Mouse (Mus musculus) kidney, embryonic 15.5 days (tissue): ENCODE data around the gene Ugt1a6b. TPM values are rescaled to one million over a fixed set of nuclear protein-coding genes. Genes with fewer than 3 reads are reported as not detected.
"Not testable (repeated sequence)": the region's sequence is repeated elsewhere in the genome, so short reads cannot be mapped to it uniquely, and the experiment has no call there.

Source experiments
- ATAC-seq: fragments of 200-750 bp; cut with Nextera tagmentation; replicated peaks from 2 replicates; pipeline ENCODE4 v1.8.0; 2017; ENCODE audit warnings: moderate TSS enrichment; ENCODE audit not compliant: low FRiP score
- H3K27ac ChIP-seq: fragments of 300-500 bp; sonication (generic); 2 replicates; pipeline ENCODE4 v1.5.1; 2015; ENCODE audit warnings: mild to moderate bottlenecking, inconsistent platforms
- H3K27me3 ChIP-seq: fragments of 300-500 bp; sonication (generic); 2 replicates; pipeline ENCODE4 v1.6.1; 2015; ENCODE audit warnings: inconsistent platforms
- H3K36me3 ChIP-seq: fragments of 300-500 bp; sonication (generic); 2 replicates; pipeline ENCODE4 v1.6.1; 2015; ENCODE audit warnings: inconsistent platforms
- H3K4me1 ChIP-seq: fragments of 300-500 bp; sonication (generic); 2 replicates; pipeline ENCODE4 v1.6.1; 2015; ENCODE audit warnings: inconsistent platforms
- H3K4me2 ChIP-seq: fragments of 300-500 bp; sonication (generic); 2 replicates; pipeline ENCODE4 v1.6.1; 2015; ENCODE audit warnings: moderate library complexity, mild to moderate bottlenecking, inconsistent platforms
- H3K4me3 ChIP-seq: fragments of 300-500 bp; sonication (generic); replicated peaks from 2 replicates; pipeline ENCODE4 v1.5.1; 2015; ENCODE audit warnings: mild to moderate bottlenecking, inconsistent platforms
- H3K9ac ChIP-seq: fragments of 300-500 bp; sonication (generic); 2 replicates; pipeline ENCODE4 v1.6.1; 2015; ENCODE audit warnings: mild to moderate bottlenecking, inconsistent platforms
- H3K9me3 ChIP-seq: fragments of 300-500 bp; sonication (generic); replicated peaks from 2 replicates; pipeline ENCODE4 v1.6.1; 2016; ENCODE audit warnings: inconsistent platforms
- WGBS: fragments of 180-500 bp; shearing (Covaris S2); methylation state at CpG from one replicate; pipeline ENCODE4 v1.1.7; 2015; ENCODE audit warnings: mixed read lengths; 5-methylcytosine and 5-hydroxymethylcytosine counted together
- polyA plus RNA-seq: library from polyadenylated mRNA; unstranded; fragments of >200 nt; fragmentation: Nextera tagmentation; extraction: Ambion mirVana; gene quantifications from 2 replicates; pipeline ENCODE4 v1.2.1, GENCODE M21; 2015

The Ugt1a6b gene
- polyA plus RNA-seq, 1 experiment from 2014 or later: 0.16 TPM

DNA sequence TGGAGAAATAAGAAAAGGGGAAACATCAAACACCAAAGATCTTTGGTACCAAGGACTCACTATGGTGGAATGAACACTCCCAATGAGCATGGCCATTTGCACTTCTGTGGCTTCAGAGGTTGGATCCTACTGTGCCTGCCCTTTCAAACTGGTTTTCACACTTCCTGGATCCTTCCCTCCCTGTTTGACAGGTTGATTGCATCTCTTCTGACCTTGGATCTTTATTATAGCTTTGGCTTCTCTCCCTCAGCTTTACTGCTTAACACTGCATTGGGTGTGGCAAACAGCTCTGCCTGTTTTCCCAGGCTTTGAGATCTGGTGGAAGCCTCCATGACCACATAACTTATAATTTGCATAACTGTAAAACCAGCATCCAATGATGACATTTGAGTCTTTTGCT is 117.3 kb downstream of the Ugt1a6b start:
- no peak overlapping the region for H3K27ac ChIP-seq
- no peaks in the 10 kb centered on the region for H3K4me1 ChIP-seq
- peaks cover 21% of the 10 kb centered on the region for H3K9me3 ChIP-seq
- no peak overlapping the region for H3K4me2 ChIP-seq
- H3K36me3 ChIP-seq: no peaks in the 10 kb centered on the region
- no peaks in the 10 kb centered on the region for H3K27me3 ChIP-seq
- ATAC-seq: no peak
- H3K9ac ChIP-seq: no peak overlapping the region
- H3K4me3 ChIP-seq: no peak overlapping the region

DNA sequence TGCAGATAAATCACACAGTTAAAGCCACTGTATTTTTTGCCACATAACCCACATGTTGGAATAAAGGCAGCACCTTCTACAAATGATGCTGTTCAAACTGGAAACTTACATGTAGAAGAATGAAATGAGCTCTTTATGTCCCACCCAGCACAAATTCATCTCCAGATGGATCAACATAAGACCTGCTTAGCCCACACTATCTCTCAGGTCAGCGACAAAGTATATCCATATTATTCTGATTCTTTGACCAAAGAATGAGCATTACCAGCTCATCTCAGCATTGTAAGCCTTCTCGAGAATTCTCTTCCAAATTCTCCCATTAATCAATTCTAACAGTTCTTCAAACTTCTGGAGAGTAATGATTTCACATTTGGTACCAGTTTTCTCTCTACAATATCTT is 119.2 kb downstream of the Ugt1a6b start:
- Histone ChIP-seq H3K4me3 (no peak overlapping the region), H3K27ac (no peak overlapping the region), H3K9me3 (peaks cover 25% of the 10 kb centered on the region), H3K36me3 (no peaks in the 10 kb centered on the region), H3K27me3 (no peaks in the 10 kb centered on the region), H3K4me1 (no peaks in the 10 kb centered on the region), H3K9ac (no peak overlapping the region), H3K4me2 (no peak overlapping the region)
- 57% methylated on average over 2 of the region's 2 CpGs for whole genome bisulfite sequencing
- no peak for ATAC-seq

DNA sequence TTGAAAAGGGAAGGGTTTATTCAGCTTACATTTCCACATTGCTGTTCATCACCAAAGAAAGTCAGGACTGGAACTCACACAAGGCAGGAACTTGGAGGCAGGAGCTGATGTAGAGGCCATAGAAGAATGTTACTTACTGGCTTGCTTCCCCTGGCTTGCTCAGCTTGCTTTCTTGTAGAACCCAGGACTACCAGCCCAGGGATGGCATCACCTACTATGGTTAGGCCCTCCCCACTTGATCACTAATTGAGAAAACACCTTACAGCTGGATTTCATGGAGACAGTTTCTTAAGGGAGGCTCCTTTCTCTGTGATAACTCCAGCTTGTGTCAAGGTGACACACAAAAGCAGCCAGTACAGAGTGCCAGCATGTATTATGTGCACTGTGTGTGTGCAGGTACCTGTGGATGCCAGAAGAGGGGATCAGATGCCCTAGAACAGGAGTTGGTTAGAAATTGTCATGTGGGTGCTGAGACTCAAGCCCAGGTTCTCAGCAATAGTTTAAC is 120.0 kb downstream of the Ugt1a6b start:
- not testable (repeated sequence) for H3K36me3 ChIP-seq, H3K27me3 ChIP-seq, H3K4me1 ChIP-seq, H3K9ac ChIP-seq, ATAC-seq, H3K27ac ChIP-seq, H3K4me3 ChIP-seq, H3K4me2 ChIP-seq
- H3K9me3 ChIP-seq: peaks cover 27% of the 10 kb centered on the region

DNA sequence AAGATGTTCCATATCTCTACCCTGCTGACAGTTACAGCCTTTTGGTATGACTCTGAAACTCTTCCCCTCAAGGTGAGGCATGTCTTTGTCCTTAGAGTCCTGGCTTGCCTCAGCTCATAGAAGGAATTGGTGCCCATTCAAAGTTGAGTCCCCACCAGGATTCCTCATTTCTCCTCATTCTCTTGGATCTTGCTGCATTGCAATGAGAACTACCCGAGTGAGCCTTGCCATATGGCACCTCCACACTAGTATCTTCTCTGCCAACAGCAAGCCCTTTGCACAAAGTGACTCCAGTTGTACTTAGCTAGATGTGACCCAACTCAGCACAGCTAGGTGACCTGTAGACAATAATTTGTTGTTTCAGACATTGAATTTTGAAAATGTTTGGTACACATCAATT is 120.5 kb downstream of the Ugt1a6b start:
- Histone ChIP-seq H3K4me3 (no peak overlapping the region), H3K27me3 (no peaks in the 10 kb centered on the region), H3K9ac (no peak overlapping the region), H3K36me3 (no peaks in the 10 kb centered on the region), H3K4me1 (no peaks in the 10 kb centered on the region), H3K27ac (no peak overlapping the region), H3K9me3 (peaks cover 32% of the 10 kb centered on the region), H3K4me2 (no peak overlapping the region)
- ATAC-seq: no peak
- WGBS: 60% methylated on average over 1 of the region's 1 CpGs

DNA sequence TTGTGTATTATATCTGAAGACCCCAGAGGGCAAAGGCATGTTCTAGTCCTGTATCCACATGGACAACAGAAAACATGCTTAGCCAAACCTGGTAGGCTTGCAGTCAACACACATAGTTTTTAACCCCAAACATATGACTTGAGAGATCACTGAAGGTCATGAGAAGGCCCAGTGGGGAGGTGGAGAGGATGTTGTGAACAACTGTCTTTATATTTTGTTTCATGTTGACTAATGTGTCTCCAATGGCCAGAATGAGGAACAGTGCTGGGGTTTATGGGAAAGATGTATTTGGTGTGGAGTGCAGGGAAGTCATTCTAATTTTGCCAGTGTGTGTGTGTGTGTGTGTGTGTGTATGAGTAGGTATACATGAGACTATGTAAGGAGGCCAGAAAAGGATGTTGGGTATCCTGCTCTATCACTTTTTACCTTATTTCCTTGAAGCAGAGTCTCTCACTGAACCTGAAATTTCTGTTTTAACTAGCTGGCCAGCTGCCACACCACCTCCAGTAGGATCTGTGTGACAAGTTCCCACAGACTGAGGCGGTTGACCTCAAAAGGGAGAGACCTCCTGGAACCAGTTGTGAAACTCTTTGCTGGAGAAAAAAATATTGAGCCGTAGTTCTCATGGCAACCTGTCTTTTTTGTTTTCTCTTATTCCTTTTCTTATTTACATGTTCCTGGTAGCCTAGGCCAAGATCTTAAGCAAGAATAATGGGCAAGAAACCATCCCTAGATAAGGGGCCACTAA is 121.2 kb downstream of the Ugt1a6b start:
- Histone ChIP-seq H3K4me2 (no peak overlapping the region), H3K9me3 (peaks cover 38% of the 10 kb centered on the region), H3K4me1 (no peaks in the 10 kb centered on the region), H3K4me3 (no peak overlapping the region), H3K36me3 (no peaks in the 10 kb centered on the region), H3K27ac (no peak overlapping the region), H3K9ac (no peak overlapping the region), H3K27me3 (no peaks in the 10 kb centered on the region)
- no peak for ATAC-seq
- 68% methylated on average over 2 of the region's 2 CpGs for WGBS

DNA sequence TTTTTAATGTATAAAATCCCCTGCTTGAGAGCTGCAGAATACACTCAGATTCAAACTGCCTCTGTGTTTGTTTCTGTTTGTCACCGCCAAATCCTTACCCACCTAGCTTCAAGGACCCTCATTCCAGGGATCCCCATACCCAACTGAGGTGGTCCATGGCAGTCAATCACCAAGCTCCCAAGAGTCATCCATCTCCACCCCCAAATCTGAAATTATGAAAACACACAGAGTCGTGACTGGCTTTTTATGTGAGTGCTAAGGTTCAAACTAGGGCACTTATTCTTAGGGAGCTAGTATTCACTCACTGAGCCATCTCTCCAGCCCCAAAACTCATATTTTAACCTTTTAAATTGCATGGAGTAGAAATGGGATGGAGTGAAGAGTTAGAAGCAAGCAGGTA is 122.2 kb downstream of the Ugt1a6b start:
- 37% methylated on average over 2 of the region's 2 CpGs for WGBS
- H3K36me3 ChIP-seq: not testable (repeated sequence)
- peaks cover 49% of the 10 kb centered on the region for H3K9me3 ChIP-seq

DNA sequence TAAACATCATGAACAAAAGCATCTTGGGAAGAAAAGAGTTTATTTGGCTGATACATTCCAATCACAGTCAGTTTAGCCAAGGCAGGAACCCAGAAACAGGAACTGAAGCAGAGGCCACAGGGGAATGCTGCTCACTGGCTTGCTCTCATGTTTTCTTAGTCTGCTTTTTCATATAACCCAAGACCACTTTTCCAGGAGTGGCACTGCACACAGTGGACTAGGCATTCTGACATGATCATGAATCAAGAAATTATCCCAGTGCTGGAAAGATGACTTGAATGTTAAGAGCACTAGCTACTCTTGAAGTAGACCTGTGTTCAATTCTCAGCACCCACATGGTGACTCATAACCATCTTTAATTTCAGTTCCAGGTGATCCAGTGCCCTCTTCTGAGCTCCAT is 122.7 kb downstream of the Ugt1a6b start:
- Histone ChIP-seq H3K36me3 (no peaks in the 10 kb centered on the region), H3K9me3 (peaks cover 54% of the 10 kb centered on the region), H3K9ac (no peak overlapping the region), H3K4me1 (no peaks in the 10 kb centered on the region), H3K4me3 (no peak overlapping the region), H3K4me2 (no peak overlapping the region), H3K27ac (no peak overlapping the region), H3K27me3 (no peaks in the 10 kb centered on the region)
- no peak for ATAC-seq

More for the DNA sequence above, 122.2 kb downstream of the Ugt1a6b start:
- H3K9ac ChIP-seq, ATAC-seq, H3K4me1 ChIP-seq, H3K27me3 ChIP-seq, H3K4me3 ChIP-seq, H3K27ac ChIP-seq, H3K4me2 ChIP-seq: not testable (repeated sequence)

DNA sequence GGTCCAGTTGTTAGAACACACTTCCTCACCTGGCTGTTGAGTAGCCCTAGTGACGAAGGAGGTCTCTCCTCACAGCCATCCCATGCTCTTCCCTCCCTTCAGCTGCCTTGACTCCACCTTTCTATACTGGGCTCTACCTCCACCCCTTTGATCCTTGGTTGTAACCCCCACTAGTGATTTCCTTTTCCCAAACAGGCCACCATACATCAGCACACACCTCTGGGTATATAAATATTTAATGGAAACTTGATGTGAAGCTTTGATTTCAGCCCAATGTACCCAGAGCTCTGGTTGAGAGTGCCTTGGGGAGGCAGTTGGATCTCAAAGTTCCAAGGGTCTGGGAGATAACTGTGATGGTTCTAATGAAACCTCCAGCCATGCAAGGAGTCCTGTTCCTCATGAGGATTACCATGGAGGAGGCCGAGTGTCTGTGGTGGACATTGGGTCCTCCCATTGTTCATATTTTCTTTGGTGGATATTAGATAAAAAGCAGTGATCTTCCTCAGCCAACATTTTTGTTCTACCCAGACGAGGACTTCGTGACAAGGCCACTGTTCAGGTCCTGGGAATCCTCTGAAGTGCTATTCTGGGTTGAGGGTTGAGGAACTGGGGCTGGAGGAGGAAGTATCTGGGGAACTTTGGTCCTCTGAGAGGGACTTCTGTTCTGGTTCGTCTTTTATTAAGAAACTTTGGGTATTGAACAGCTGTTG is 123.8 kb downstream of the Ugt1a6b start, which contains the start of gene Mroh2a:
Gene Mroh2a, plus strand, starts transcription at position 317 of the 710 bp plus-strand sequence.
- 58% methylated on average over 5 of the region's 5 CpGs for WGBS
- H3K27me3 ChIP-seq: no peaks in the 10 kb centered on the region
- no peaks in the 10 kb centered on the region for H3K4me1 ChIP-seq
- peaks cover 63% of the 10 kb centered on the region for H3K9me3 ChIP-seq
- H3K27ac ChIP-seq: no peak within 1 kb of the TSS
- no peaks in the 10 kb centered on the region for H3K36me3 ChIP-seq
- H3K4me2 ChIP-seq: no peak within 1 kb of the TSS
- H3K9ac ChIP-seq: no peak within 1 kb of the TSS
- ATAC-seq: no peak
- H3K4me3 ChIP-seq: no peak within 1 kb of the TSS

DNA sequence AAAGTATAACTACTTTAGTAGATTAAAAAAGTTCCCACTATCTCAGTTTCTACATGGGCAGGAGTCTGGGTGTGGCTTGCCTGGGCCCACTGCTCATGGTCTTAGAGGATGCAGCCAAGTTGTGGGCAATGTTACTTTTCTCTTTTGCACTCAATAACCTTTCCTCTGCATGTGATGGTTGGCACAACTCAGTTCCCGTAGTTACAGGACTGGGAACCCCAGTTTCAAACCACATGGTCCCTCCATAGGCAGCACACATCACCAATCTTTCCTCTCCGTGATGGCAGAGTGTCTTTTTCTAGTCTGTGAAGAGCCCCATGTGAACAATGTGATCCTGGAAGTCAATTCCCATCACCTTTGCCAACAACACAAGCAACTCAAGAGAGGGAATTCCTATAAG is 124.4 kb downstream of the Ugt1a6b start:
- H3K4me2 ChIP-seq: no peak overlapping the region
- WGBS: 63% methylated on average over 2 of the region's 2 CpGs
- H3K4me1 ChIP-seq: no peaks in the 10 kb centered on the region
- no peak for ATAC-seq
- no peak overlapping the region for H3K27ac ChIP-seq
- H3K27me3 ChIP-seq: no peaks in the 10 kb centered on the region
- H3K36me3 ChIP-seq: no peaks in the 10 kb centered on the region
- peaks cover 70% of the 10 kb centered on the region for H3K9me3 ChIP-seq
- H3K9ac ChIP-seq: no peak overlapping the region
- no peak overlapping the region for H3K4me3 ChIP-seq

DNA sequence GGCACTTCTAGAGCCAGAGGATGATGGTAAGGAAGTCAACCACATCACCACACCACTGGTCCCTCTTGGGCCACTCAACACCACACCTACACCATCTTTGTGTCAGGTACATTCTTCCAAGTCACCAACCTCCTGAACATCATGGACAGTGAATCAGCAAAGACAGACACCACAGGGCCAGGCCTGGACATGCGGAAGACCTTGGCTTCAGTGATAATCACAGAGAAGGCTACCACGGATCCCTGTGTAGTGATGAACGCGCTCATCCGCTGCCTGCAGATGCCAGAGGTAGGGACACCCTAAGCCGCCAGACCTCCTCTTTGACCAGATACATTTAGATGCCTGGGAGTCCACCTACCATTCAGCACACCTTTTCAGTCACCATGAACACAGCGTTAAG is 125.1 kb downstream of the Ugt1a6b start:
- no peaks in the 10 kb centered on the region for H3K4me1 ChIP-seq
- ATAC-seq: no peak
- WGBS: 72% methylated on average over 7 of the region's 7 CpGs
- H3K27me3 ChIP-seq: no peaks in the 10 kb centered on the region
- H3K4me3 ChIP-seq: no peak overlapping the region
- no peaks in the 10 kb centered on the region for H3K36me3 ChIP-seq
- no peak overlapping the region for H3K4me2 ChIP-seq
- no peak overlapping the region for H3K9ac ChIP-seq
- no peak overlapping the region for H3K27ac ChIP-seq
- peaks cover 76% of the 10 kb centered on the region for H3K9me3 ChIP-seq

DNA sequence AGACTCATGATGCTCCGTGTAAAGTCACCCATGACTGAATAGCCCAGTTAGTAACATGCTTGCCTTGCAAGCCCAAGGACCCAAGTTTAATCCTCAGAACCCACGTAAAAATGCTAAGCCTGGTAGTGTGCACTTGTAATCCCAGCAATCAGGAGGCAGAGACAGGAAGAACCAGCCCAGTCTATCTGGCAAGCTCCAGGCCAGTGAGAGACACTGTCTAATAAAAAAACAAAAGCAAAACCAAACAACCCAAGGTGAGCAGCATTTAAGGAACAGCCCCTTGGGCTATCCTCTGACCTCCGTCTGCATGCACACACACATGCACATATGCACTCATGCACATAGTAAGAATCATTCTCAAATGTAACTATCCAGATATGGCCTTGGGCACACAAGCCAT is 126.5 kb downstream of the Ugt1a6b start:
- 84% methylated on average over 3 of the region's 3 CpGs for WGBS
- no peak for ATAC-seq

DNA sequence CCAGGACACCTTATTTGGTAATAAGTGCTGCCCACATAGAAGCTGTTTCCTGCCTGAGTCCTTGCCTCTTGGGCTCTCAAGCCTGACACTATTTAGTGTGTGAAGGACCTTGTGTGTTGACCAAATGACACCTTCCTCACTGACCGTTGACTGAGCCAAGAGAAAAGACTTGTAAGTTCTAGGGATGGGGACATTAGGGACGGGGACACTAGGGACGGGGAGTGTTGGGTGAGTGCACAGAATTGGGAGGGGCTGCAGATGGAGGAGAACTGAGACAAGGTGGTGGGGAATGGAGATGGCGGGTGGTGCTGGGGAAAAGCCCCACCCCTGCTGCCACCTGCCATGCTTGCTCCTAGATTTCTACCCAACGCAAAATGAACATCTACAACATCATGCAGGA is 126.9 kb downstream of the Ugt1a6b start:
- Histone ChIP-seq H3K9me3 (peaks cover 94% of the 10 kb centered on the region), H3K9ac (no peak overlapping the region), H3K27ac (no peak overlapping the region), H3K4me1 (no peaks in the 10 kb centered on the region), H3K4me3 (no peak overlapping the region), H3K27me3 (no peaks in the 10 kb centered on the region), H3K4me2 (no peak overlapping the region), H3K36me3 (no peaks in the 10 kb centered on the region)
- 87% methylated on average over 5 of the region's 5 CpGs for WGBS
- no peak for ATAC-seq

More for the DNA sequence above, 126.5 kb downstream of the Ugt1a6b start:
- peaks cover 90% of the 10 kb centered on the region for H3K9me3 ChIP-seq
- no peak overlapping the region for H3K9ac ChIP-seq
- no peaks in the 10 kb centered on the region for H3K4me1 ChIP-seq
- no peaks in the 10 kb centered on the region for H3K27me3 ChIP-seq
- H3K4me2 ChIP-seq: no peak overlapping the region
- no peak overlapping the region for H3K27ac ChIP-seq
- no peaks in the 10 kb centered on the region for H3K36me3 ChIP-seq
- no peak overlapping the region for H3K4me3 ChIP-seq
